Mouse (Mus musculus) left cerebral cortex, adult 18-20 months (tissue): Measurements from ENCODE around the gene Olfr58. TPM values are rescaled to one million over a fixed set of nuclear protein-coding genes. Genes with fewer than 3 reads are reported as not detected.
"Not testable (repeated sequence)": the region's sequence is repeated elsewhere in the genome, so short reads cannot be mapped to it uniquely, and the experiment has no call there.

Source experiments
- DNase-seq, 2 experiments: peaks; one replicate each; pipeline ENCODE4 v3.0.0; 2021 to 2022; ENCODE audit warnings: low spot score in 2 of 2, mixed read lengths in 1 of 2
- long read RNA-seq, 2 experiments: library from polyadenylated mRNA; stranded (forward); transcript quantifications; one replicate each; pipeline ENCODE4 v2.0.0; 2021
- total RNA-seq, 2 experiments: library from RNA; stranded (reverse); gene quantifications; 2 replicates each; pipeline ENCODE4 v1.2.3; 2021

Olfr58 gene
- not detected for total RNA-seq
- long read RNA-seq, experiment 1, result 0 reads
- long read RNA-seq, experiment 2, result 0 reads

DNA sequence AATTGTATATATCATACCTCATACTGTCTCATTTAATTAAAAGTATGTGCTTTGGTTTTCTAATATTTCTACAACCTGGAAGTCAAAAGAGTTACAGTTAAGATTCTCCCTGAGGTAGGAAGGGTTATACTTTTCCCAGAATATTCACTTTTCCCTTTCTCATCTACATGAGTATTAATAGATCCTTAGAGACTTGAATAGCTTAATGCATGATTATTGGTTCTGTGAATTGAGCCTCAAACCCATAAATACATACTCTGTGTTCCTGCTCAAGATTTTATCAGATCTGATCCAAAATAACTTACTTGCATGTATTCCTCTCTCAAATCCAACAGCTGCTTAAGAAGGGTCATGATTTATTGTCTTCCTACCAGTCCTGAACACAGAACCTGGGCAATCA lies at the start of gene Olfr58:
Gene Olfr58 (plus strand): TSS at position 301 of the 400 bp plus-strand sequence.
- DNase-seq, result no peak

DNA sequence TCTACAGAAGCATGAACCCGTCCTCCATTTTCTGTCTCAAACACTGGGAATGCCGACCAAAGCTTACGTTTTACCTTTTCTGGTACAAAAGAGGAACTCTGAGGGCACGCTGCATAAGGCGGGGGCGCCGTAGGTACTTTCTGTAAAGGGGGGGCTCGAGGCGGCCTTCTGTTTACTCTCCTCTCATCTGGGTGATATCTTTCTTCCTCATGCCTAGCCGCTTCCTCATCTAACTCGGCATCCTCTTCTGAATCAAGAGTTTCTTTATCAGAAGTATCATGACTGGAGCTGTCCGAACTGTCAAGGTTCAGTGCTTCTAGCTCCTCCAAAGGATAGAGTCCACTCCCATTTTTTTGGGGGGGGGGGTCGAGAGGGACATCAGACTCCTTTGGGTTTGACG lies 10.9 kb upstream of the Olfr58 start:
- DNase-seq, result no peak

DNA sequence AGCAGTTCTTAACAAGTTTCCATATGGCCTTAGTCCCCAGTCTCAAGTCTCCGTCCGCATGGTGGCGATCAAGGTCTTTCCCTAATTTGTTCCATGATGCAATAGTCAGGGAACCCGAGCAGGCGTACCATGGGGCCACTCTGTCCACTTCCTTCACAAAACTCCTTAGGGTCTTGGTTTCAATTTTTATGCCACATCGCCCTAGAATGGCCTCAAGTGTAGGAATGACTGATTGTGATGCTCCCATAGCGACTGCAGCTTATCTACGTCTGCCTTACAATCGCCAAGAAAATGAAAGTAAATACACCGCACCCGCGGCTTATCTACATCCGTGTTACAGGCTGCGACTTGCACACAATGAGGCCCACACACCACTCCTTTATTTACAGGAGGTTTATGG lies 10.4 kb upstream of the Olfr58 start:
- no peak for DNase-seq

DNA sequence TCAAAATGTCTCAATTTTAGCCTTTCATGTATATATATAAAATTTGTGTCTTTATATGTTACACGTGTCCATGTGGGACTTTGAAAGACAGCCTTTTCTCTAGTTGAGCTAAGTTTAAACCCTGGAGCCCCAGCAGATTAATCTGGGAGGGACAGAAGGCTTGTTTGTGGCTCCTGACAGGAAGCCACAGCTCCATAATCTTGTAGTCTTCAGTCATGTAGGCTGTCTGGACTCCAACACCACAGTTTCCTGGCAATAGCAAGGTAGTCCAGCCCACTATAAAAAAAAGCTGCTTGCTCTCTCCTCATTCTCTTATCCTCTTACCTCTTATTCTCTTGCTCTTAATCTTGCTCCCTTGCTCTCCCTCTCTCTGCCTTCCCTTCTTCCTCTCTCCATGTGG lies 22.9 kb downstream of the Olfr58 start:
- DNase-seq, result no peak

DNA sequence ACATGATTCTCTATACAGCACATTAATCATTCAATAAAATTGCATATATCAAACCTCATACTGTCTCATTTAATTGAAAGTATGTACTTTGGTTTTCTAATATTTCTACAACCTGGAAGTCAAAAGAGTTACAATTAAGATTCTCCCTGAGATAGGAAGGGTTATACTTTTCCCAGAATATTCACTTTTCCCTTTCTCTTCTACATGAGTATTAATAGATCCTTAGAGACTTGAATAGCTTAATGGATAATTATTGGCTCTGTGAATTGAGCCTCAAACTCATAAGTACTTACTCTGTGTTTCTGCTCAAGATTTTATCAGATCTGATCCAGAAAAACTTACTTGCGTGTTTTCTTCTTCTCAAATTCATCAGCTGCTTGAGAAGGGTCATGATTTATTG lies 24.5 kb downstream of the Olfr58 start, which contains the start of gene Olfr859:
Gene Olfr859 (plus strand): TSS at position 301 of the 400 bp plus-strand sequence.
- not testable (repeated sequence) for DNase-seq

Other genes starting within 250 kb of the Olfr58 start
- not detected for gene Olfr853, start 239.2 kb upstream of the Olfr58 start, total RNA-seq
- not detected for gene Olfr854, start 212.9 kb upstream of the Olfr58 start, total RNA-seq
- not detected for gene Olfr855, start 197.7 kb upstream of the Olfr58 start, total RNA-seq
- 10 to 100 TPM; 21.8 to 22.7 TPM for gene Zfp317, start 158.2 kb upstream of the Olfr58 start, total RNA-seq
- not detected for gene Olfr857, start 70.8 kb upstream of the Olfr58 start, total RNA-seq
- not detected for gene Olfr859, start 24.6 kb downstream of the Olfr58 start, total RNA-seq
- gene Olfr860, start 69.5 kb downstream of the Olfr58 start, total RNA-seq, result not detected
- not detected for gene Olfr862, start 107.7 kb downstream of the Olfr58 start, total RNA-seq
- gene Olfr77, start 136.6 kb downstream of the Olfr58 start, total RNA-seq, result not detected
- gene Olfr866, start 247.8 kb downstream of the Olfr58 start, total RNA-seq, result not detected